Mouse (Mus musculus): ENCODE data around the gene Gm20708.
"Not testable (repeated sequence)": the region's sequence is repeated elsewhere in the genome, so short reads cannot be mapped to it uniquely, and the experiment has no call there.

Gene Gm20708

DNA sequence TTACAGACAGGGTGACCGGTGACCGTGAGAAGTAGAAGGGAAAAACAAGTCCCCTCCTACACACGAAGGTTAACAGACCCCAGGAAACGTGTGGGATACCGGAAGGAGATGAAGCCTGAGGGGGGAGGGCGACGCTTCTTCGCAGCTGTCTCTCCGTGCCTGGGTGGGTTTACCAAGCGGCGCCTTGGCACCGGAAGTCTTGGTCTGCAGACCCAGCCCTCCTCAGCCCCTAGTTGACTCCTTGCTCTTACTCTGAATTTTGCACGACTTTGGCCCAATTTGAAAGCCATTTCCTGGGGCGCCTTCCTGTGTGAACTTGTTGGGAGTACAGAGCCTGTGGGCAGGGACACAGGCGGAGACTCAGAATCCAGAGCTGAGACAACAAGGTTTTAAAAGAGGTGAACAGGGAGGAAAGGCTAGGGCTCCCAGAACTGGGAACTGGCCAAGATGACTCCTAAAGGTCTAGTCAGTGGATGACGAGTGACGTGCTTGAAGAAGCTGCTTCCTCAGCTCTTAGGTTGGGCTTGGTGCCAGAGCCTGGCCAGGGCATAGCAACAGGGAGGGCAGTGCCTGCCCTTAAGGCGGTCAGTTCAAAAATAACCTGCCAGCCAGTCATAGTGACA is 28.2 kb upstream of the Gm20708 start:
- DNase-seq (ENCODE audit: low read depth) = peak; percentile 67

DNA sequence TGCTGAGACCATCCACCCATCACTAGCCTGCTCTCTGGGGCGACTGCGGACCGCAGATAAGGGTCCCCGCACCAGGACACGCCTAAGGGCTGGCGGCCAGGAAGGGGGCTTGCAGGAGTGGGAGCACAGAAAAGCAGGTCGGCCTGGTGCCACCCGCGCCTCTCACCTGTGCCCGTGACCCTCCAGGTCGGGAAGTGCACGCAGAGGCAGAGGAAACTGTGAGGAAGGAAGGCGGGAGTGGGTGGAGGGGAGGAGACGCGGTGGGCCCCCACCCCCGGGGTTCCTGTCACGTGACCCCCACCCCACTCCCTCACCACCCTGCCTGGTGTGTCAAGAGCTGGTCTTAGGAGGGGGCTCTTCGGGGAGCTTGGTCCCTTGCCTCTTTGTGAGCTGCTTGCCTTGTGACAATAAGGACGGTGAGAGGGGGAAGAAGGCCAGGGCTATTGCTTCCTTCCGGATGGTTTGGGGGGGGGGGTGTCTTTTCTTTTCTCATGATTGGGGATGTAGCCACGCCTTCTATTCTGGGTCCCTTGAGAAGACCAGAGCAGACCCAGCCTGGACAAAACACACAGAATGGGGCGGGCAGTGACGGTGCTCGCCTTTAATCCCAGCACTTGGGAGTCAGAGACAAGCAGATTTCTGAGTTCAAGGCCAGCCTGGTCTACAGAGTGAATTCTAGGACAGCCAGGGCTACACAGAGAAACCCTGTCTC is 27.3 kb upstream of the Gm20708 start, which contains the start of the genes Tmc8 and Tmc6:
Gene Tmc8, plus strand, starts transcription at position 84 of the 712 bp plus-strand sequence.
Gene Tmc6, minus strand, starts transcription at position 206 of the 712 bp plus-strand sequence.
- DNase-seq (ENCODE audit: low read depth) = no peak

DNA sequence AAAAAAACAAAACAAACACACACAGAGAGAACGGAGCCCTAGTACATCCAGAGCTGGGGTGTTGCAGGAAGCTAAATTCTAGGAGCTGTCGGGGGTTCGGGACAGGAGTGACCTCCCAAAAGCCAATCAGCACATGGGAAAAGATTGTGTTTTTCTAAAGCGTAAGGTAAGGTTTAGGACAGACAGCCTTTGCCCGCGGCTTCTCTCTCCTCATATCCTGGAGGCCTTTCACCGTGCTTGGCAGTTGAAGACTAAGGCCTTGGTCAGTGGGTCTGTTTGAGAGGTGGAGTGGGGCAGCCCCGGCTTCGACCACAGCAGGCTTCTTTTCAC is 26.8 kb upstream of the Gm20708 start:
- no peak for DNase-seq (ENCODE audit: low read depth)

DNA sequence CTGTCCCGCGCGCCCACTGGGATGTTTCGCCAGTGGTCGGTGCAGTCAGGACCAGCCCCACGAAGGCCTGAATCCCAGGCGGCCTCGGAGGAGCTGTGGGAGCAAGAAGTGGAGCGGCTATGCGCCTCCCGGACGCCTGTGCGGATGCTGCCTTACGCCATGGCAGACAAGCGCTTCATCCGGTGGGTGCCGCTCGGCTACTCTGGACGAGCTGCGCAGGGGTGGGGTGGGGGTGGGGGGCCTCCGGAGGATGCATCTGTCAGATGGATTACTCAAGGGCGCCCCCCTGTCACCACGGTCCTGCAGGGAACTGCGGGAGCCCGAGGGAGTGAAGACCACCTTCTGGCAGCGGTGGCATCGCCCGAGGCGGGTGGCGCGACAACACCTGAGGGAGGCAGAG is 26.4 kb upstream of the Gm20708 start:
- DNase-seq (ENCODE audit: low read depth) = no peak

DNA sequence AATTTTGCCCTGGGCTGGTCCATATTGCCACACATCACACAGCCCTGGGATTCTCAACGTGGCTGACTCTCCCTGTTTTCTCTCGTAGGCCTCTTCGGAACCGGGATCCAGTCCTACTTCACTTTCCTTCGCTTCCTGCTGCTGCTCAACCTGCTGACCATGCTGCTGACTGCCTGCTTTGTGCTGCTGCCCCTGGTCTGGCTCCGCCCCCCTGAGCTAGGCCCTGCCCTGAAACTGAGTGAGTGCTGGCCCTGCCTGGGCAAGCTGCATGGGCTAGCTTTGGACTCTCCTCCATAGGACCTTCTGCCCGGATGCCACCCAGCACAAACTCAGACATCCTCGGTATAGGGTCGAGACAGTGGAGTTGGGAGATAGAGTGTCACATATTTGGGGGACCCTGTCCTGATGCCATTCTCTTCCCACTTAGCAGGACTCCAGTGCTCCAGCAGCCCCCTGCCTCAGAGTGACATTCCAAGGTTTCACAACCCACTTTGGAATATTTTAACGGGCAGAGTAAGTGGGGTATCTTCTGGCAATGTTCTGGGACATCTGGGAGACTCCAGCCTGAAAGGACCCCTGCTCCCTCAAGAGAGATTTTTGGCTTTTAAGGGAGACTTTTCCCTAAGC is 25.7 kb upstream of the Gm20708 start:
- no peak for DNase-seq (ENCODE audit: low read depth)

DNA sequence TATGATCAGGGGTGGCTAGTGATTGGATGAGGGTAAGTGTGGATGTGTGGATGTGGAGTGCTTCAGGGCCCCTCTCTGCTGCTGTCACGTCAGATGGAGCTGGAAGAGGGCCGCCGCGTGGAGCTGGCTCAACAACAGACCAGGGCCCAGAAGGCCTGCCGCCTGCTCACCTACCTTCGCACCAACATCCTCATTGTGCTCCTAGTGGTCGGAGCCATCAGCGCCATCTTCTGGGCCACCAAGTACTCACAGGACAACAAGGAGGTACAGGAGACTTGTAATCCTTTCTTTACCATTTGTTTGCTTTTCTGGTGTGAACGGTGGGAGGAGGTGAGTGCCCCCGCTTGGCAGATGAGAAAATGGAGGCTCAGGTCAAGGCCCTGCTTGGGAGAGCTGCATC is 23.2 kb upstream of the Gm20708 start:
- DNase-seq (ENCODE audit: low read depth) = no peak

DNA sequence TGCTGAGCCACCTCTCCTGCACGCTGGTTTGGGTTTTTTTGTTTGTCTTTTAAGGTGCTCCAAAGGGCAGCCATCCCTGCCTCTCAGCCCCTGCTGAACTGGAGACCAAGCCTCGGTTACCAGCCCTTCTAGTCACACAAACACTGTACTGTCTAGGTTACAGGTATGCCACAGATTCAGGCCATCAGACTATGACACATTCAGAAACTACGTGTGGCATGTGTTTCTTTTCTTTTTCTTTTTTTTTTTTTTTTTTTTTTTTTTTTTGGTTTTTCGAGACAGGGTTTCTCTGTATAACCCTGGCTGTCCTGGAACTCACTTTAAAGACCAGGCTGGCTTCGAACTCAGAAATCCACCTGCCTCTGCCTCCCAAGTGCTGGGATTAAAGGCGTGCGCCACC is 21.0 kb upstream of the Gm20708 start:
- not testable (repeated sequence) for DNase-seq (ENCODE audit: low read depth)

DNA sequence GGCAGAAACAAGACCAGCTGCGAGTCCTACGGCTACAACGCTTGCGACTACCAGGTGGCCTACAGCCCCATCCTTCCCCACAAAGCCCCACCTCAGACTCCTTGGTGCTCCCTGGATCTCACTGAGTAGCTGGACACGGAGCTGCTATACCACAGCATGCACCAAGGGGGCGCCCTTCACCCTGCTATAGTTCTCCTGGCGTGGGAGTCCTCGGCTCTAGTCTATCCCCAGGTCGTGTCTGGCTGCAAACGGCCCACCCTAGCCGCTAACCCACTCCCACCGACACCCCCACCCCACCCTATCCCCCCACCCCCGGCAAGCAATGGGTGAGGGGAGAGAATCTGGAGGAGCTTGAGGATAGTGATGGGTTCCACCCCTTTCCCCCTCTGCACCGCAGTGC is 19.2 kb upstream of the Gm20708 start:
- peak; percentile 81 for DNase-seq (ENCODE audit: low read depth)

DNA sequence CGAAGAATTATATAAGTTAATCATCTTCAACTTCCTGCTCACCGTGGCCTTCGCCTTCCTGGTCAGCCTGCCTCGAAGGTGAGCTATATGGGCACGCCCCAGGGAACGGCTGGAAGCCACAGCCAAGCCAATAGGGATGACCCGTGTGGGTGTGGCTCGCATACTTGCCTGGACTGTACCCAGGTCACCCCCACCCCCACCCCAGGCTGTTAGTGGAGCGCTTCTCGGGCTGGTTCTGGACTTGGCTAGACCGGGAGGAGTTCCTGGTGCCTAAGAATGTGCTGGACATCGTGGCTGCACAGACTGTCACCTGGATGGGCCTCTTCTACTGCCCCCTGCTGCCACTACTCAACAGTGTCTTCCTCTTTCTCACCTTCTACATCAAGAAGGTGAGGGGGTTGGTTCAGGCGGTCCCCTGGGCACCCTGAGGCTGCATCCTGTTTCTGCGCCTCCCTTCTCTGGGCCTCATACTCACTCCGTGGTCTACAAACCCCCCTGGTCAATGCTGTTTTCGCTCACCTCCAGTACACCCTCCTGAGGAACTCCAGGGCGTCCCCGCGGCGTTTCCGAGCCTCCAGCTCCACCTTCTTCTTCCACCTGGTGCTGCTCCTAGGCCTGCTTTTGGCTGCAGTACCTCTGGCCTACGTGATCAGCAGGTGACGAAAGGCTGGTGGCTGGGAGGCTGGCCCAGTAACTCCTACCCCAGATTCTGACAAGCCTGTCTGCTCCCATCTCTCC is 18.6 kb upstream of the Gm20708 start:
- DNase-seq (ENCODE audit: low read depth) = no peak

DNA sequence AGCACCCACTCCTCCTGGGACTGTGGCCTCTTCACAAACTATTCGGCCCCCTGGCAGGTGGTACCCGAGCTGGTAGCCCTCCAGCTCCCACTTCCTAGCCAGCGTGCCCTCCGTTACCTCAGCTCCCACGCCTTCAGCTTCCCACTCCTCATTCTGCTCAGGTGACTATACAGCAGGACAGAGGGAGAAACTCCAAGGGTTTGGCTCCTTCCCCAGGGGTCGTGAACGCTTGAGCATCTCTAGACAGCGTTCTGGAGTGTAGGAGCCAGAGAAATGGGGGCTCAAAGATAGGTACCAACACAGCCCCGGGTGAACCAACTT is 18.1 kb upstream of the Gm20708 start:
- no peak for DNase-seq (ENCODE audit: low read depth)

DNA sequence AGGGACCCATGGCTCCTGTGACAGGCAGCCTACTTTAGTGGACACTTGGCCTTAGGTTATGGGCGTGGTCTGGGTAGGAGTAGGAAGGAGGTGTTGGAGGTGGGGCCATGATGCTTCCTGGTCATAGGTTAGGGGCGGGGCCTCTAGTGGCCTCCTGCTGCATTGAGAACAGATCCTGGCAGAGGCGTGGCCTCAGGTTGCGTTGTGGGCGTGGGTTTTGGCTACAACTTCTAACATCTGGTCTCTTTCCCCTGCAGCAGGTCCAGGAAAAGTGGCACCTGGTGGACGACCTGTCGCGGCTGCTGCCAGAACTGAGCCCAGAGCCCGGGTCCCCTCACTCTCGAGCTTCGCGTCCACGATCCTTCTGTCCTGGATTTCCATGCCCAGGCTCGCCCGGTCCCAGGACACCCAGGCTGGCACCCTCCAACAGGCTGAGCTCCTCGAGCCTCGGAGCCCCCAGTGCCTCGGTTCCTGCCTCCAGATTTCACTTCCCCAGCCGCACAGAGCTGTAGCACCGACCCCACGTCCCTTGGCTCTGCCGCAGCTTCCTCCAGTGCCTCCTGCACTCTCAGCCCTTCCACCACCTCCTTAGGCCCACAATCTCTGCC is 17.1 kb upstream of the Gm20708 start:
- peak; percentile 48 for DNase-seq (ENCODE audit: low read depth)

DNA sequence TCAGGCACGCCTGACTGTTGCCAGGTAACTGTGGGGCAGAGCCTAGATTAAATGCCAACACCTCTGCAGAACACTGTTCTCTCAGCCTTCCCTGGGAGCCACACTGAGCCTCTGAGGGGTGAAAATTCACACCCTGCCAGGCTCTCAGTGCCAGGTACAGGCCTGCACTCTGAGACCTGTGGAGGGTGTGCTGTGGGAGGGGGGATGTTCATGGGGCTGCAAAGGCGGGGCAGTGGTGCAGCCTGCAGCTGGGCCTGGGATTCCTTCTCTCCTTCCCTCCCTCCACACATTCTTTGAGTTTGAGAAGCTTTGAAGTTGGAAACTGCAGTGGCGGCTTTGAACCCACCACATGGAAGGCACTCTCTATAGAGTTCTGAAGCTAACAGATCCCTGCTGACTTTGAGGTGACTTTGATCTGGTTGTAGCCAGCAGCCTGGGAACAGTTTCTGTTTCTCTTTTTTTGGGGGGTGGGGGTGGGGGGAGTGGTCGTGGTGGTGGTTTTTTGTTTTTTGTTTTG is 15.4 kb upstream of the Gm20708 start:
- DNase-seq (ENCODE audit: low read depth) = no peak

DNA sequence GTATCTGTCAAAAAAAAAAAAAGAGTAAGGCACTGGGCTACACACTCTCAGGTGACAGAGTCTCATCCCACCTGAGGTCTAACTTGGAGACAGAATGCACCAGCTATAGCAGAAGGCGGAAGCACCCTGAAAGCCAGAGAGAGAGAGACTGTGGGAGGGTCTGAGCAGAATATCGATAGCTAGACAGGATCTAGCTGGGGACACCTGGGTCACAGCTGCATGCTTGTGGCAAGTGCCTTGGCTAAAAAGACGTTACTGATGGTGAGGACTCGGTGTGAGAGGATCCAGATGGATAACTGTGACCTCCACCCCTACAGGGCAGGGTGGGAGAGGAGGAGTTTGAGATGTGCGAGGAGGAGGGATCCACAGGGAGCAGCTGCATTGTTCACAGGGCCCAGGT is 12.5 kb upstream of the Gm20708 start:
- no peak for DNase-seq (ENCODE audit: low read depth)

DNA sequence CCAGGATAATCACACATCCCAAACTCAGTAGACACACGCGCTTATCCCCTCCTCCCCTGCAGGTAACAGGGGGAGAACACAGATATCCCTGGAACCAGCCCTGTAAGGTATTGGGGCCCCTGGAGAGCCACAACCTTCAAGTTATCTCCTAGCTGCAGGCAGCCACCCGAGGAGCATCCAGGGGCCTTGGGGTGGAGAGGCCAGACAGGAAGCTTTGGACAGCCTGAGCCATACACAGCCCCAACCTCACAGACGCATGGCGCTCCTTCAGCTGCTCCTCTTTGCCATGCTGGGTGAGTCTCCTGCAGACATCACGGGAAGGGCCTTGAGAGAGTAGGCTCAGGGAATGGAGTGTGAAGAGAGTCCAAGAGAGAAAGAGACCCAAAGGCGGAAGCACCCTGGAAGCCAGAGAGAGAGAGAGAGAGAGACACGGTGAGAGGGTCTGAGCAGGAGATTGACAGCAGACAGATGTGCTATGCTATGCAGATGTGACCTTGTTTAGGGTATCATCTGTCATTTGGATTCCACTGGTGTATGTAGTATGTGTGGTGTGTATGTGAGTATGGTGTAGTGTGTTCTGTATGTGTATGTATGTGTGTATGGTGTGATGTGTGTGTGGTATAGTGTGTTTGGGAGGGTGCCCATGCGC is 11.8 kb upstream of the Gm20708 start, which contains the start of gene 6030468B19Rik:
Gene 6030468B19Rik, plus strand, starts transcription at position 150 of the 649 bp plus-strand sequence.
- no peak for DNase-seq (ENCODE audit: low read depth)

DNA sequence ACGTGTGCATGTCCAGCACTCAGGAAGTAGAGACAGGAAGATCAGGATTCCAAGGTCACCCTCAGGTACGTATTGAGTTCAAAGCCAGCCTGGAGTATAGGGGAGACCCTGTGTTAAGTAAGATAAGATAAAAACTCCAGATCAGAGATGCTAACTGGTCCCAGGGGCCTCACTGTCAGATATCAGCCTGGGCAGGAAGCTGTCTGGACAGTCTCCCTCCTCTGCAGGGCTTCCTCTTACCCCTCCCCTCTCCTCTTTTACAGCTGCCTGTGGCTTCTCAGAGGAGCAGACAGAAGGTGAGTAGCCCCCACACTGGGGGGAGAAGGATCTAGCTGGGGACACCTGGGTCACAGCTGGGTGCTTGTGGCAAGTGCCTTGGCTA is 11.3 kb upstream of the Gm20708 start:
- no peak for DNase-seq (ENCODE audit: low read depth)

DNA sequence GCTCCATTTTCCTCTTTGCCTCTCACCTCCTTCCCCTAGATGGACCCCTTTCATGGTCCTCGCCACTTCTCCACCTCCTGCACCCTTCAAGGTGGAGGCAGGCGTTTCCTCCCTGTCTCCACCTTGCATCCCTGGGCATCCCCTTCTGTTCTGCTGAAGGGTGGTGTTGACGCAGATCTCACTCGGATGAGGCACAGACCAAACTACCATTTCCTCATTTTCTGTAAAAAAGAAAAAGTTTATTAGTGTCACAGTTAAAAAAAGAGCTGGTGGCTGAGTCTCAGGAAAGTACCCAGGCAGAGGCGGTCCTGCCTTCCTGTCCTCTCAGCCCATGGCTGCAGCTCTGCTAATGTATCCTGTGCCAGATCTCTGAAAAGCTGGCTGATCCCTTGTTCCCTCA is 10.3 kb upstream of the Gm20708 start:
- no peak for DNase-seq (ENCODE audit: low read depth)

DNA sequence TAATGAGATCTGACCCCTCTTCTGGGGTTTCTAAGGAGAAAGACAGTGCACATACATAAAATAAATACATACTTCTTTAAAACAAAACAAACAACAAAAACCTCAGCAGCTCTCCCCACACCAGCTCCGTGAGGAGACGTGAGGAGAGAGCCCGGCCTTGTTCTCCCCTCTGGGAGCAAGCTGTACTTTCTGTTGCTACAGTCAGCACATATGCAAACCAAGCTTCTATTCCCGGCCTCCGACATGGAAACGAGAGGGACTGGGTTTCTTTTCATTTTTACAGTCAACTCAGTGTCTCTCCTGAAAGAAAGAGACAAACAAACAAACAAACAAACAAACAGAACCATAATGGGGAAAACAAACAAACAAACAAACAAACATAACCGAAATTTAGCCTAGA is 9.4 kb upstream of the Gm20708 start:
- no peak for DNase-seq (ENCODE audit: low read depth)

DNA sequence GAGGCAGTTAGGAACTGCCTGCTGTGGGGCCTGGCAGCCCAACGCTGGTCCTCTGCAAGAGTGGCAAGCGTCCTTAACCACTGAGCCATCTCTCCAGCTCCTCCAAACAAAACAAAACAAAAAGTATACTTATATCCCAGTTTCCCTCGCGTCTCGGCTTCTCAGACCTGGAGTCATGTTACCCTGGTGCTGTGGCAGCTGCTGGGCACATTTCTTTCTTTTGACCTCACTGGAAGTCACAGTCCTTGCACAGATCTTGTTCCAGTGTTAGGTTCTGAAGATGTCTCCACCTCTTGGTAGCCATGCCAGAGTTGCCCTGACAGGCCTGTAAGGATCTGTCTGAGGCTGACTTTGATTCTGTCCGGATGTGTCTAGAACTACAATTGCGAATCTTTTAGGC is 7.8 kb upstream of the Gm20708 start:
- no peak for DNase-seq (ENCODE audit: low read depth)

DNA sequence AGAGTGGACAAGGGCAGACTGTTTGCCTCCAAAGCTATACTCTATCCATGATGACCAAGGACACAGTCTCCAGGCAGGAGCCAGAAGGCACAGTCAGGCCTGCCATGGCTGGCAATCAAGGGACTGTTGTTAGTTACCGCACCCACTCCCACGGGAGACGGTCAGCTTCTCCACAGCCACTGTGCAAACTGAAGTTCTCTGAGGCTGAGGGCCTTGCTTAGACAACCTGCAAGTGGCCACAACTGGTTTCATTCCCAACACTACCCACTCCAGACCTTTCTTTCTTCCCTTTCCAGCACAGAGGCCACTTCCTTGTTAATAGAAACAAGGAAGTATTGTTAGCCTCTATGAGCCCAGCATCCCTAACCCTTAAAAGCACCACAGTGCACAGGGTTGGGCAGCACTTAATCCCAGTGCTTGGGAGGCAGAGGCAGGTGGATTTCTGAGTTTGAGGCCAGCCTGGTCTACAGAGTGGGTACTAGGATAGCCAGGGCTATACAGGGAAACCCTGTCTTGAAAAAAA is 6.2 kb upstream of the Gm20708 start:
- no peak for DNase-seq (ENCODE audit: low read depth)

DNA sequence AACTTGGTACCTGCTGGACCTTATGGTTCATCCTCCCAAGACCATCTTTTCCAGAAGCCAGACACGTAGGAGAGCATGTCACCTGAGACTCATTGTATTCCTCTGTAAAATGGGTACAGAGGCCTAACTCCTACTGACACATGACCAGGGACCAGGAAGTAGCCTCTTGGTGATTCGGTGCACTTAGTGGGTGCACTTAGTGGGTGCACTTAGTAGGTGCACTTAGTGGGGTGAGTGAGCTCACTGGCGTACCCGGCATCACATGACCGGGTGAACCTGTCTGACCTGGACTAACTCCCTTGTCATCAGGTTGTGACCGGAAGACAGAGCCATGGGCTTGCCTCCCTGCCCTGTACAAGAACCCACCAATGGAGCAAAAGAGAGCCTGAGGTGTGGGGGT is 2.7 kb upstream of the Gm20708 start:
- no peak for DNase-seq (ENCODE audit: low read depth)

DNA sequence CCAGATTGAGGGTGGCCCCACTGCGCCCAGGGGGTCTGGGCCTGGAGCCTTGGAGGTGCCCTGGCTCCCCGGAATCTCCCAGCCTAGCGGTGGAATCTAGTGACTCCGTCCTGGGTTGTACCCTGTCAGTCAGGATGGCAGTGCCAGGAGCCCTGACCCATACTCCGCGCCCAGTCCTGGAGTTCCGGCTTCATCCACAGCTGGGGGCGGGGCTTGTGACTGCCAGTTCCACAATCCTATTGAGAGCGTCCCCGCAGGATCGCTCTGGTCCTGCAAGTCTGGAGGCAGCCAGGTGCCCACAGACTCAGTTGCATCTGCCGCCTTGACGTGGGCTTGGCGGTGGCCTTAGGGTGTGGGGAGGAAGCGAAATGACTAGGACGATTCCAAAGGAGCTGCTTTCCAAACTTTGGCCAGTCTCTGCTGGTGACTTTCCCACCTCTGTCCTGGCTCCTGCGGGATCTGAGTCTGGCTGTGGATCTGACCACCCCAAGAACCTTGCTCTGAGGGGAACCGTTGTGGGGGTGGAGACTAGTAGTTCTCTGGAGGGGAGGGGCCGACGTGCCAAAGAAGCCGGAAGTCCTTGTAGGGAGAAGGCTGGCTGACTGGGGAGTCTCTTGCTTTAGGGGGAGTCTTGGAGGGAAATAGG is 1.1 kb downstream of the Gm20708 start:
- DNase-seq (ENCODE audit: low read depth) = peak; percentile 93

All from NIH3T3 (cell line).